Mouse (Mus musculus): ENCODE measurements at regions not wholly inside any gene's neighbourhood (a gene's known extent, or its start where the extent isn't known, plus 50 kb on each side); places are given as distances from the start of the nearest gene placed in this dataset.

DNA sequence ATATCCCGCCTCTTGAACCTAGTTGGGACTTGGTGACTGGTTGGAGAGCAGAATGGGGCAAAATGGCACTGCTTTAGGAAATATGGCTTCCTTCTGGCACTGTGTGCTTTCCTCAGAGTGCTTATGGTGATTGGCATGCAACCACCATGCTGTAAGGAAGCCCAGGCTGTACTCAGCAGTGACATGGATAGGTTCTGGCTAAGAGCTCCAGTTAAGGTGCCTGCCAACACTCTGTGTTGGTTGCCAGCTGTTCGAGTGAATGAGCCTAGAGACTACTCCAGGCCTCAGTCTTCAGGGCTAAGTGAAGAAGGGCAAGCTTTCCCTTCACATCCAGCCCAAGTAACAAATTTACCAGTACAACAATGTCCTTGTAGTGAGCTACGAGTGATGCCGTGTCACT, 301.9 kb downstream of the Otol1 start:
- WGBS = 72% methylated on average over 4 of the region's 4 CpGs
- DNase-seq (ENCODE audit: extremely low read depth, low read depth, low spot score) = no peak
- no peak for TF ChIP-seq CTCF (IDR thresholded peaks at IDR 0.05; ENCODE audit: low read depth, low read length)
- no peak for TF ChIP-seq POLR2A (IDR thresholded peaks at IDR 0.05; ENCODE audit: extremely low read depth, insufficient read depth, low read length)
- no peak overlapping the region for H3K4me3 ChIP-seq (ENCODE audit: insufficient read depth, low read depth, low read length)
- H3K36me3 ChIP-seq (ENCODE audit: control insufficient read depth, insufficient read depth, low read length) = no peaks in the 10 kb centered on the region
- H3K27me3 ChIP-seq (ENCODE audit: control insufficient read depth, insufficient read depth, low read length) = no peaks in the 10 kb centered on the region
- no peak overlapping the region for H3K27ac ChIP-seq (replicated peaks; ENCODE audit: insufficient read depth, low read depth, low read length)
- H3K79me2 ChIP-seq (ENCODE audit: control insufficient read depth, insufficient read depth, low read length) = no peaks in the 10 kb centered on the region
- H3K9ac ChIP-seq (ENCODE audit: low read depth, low read length) = no peak overlapping the region
- no peaks in the 10 kb centered on the region for H3K4me1 ChIP-seq (ENCODE audit: control insufficient read depth, insufficient read depth, low read length)

DNA sequence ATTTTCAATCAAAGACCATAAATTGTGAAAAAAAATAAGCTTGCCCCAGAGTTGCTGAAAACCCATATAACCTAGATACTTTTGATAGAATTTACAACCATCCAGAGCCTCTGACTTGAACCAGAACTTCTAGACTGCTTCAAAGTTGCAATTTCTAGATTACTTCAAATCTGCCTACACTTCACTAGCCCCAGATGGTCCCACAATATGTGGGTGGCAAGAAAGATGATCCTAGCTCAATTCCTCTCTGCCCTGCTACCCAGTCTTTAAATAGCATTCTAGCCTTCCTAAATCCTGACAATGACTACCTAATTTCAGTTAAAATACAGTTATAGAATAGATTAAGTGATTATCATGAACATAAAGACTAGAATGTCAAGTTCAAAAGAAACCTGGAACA, 303.6 kb downstream of the Otol1 start:
- no peaks in the 10 kb centered on the region for H3K27me3 ChIP-seq (ENCODE audit: control insufficient read depth, insufficient read depth, low read length)
- no peak for TF ChIP-seq CTCF (IDR thresholded peaks at IDR 0.05; ENCODE audit: low read depth, low read length)
- no peak for TF ChIP-seq POLR2A (IDR thresholded peaks at IDR 0.05; ENCODE audit: extremely low read depth, insufficient read depth, low read length)
- H3K79me2 ChIP-seq (ENCODE audit: control insufficient read depth, insufficient read depth, low read length) = no peaks in the 10 kb centered on the region
- no peaks in the 10 kb centered on the region for H3K36me3 ChIP-seq (ENCODE audit: control insufficient read depth, insufficient read depth, low read length)
- no peak overlapping the region for H3K9ac ChIP-seq (ENCODE audit: low read depth, low read length)
- H3K27ac ChIP-seq (replicated peaks; ENCODE audit: insufficient read depth, low read depth, low read length) = no peak overlapping the region
- H3K4me3 ChIP-seq (ENCODE audit: insufficient read depth, low read depth, low read length) = no peak overlapping the region
- DNase-seq (ENCODE audit: extremely low read depth, low read depth, low spot score) = no peak
- H3K4me1 ChIP-seq (ENCODE audit: control insufficient read depth, insufficient read depth, low read length) = no peaks in the 10 kb centered on the region

DNA sequence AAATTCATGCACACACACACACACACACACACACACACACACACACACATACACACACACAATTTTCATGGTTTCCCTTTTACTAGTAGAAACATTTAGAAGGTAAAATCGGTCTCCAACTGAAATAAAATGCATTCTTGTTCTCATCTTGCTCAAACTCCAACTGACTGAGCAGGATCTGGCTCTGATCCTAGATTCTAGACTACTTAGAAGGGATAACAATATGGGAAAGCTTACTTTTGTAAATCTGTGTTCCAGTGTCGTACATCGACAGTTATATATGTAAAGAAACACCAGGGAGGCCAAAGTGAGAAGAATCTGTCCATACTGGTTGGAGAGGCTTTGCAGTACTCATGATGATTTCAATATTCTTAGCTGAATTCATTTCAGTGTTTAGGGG, 304.6 kb downstream of the Otol1 start:
- Histone ChIP-seq H3K9ac (ENCODE audit: low read depth, low read length) (no peak overlapping the region), H3K27me3 (ENCODE audit: control insufficient read depth, insufficient read depth, low read length) (no peaks in the 10 kb centered on the region), H3K4me1 (ENCODE audit: control insufficient read depth, insufficient read depth, low read length) (no peaks in the 10 kb centered on the region), H3K79me2 (ENCODE audit: control insufficient read depth, insufficient read depth, low read length) (no peaks in the 10 kb centered on the region), H3K36me3 (ENCODE audit: control insufficient read depth, insufficient read depth, low read length) (no peaks in the 10 kb centered on the region), H3K27ac (replicated peaks; ENCODE audit: insufficient read depth, low read depth, low read length) (no peak overlapping the region), H3K4me3 (ENCODE audit: insufficient read depth, low read depth, low read length) (no peak overlapping the region)
- no peak for DNase-seq (ENCODE audit: extremely low read depth, low read depth, low spot score)
- TF ChIP-seq POLR2A (IDR thresholded peaks at IDR 0.05; ENCODE audit: extremely low read depth, insufficient read depth, low read length) (no peak), CTCF (IDR thresholded peaks at IDR 0.05; ENCODE audit: low read depth, low read length) (no peak)
- WGBS = 74% methylated on average over 3 of the region's 3 CpGs

DNA sequence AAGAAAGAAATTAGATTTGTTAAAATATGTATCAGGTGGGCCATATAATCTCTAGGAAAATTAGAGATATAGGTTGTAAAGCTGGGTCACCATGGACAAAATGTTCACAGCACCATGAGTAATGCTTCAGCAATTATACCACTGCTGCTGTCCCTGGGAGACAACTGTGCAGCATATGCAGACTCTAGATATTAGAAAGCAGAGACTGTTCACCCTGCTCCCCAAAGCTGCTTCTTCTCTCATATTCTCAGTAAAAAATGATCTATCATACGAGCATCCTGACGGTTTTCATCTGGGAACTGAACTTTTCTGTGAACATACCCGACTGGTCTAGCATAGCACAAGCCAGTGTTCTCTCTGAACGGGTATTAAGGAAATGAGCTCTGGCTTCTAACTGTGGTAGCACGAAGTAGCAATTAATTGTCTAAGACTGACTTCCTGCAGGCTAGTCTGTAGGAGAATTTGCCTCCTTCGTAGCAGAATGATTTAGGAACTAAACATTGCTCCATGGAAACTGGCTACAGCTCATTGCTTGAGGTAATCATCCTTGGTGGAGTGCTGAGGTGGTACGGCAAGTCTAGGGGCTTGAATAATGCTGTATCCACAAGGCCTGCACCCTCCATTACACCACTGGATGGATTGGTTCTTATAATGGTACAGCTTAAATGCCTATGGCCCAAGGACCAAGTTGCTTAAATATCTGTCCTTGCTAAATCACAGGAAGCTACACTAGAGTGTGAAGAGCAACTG, 305.9 kb downstream of the Otol1 start:
- no peaks in the 10 kb centered on the region for H3K4me1 ChIP-seq (ENCODE audit: control insufficient read depth, insufficient read depth, low read length)
- no peak for DNase-seq (ENCODE audit: extremely low read depth, low read depth, low spot score)

DNA sequence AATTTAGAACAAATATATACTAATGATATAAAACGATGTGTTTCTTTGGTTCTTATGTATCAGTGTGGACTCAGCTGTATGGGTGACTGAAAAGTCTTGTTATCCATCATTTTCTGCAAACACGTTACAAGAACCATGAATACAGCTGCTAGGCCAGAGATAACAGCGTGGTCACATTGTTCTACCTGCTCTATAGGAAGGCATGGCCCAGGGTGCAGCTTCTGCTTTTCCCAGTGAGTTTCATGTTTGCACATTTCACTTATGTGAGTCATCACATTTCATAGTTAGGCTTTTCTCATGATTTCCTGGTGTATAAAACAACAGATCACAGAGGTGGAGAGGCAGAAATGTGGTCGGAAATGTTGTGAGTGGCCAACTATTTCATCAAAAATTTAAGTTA, 306.8 kb downstream of the Otol1 start:
- Histone ChIP-seq H3K4me1 (ENCODE audit: control insufficient read depth, insufficient read depth, low read length) (no peaks in the 10 kb centered on the region), H3K4me3 (ENCODE audit: insufficient read depth, low read depth, low read length) (no peak overlapping the region), H3K36me3 (ENCODE audit: control insufficient read depth, insufficient read depth, low read length) (no peaks in the 10 kb centered on the region), H3K9ac (ENCODE audit: low read depth, low read length) (no peak overlapping the region), H3K27ac (replicated peaks; ENCODE audit: insufficient read depth, low read depth, low read length) (no peak overlapping the region), H3K79me2 (ENCODE audit: control insufficient read depth, insufficient read depth, low read length) (no peaks in the 10 kb centered on the region), H3K27me3 (ENCODE audit: control insufficient read depth, insufficient read depth, low read length) (no peaks in the 10 kb centered on the region)
- no peak for DNase-seq (ENCODE audit: extremely low read depth, low read depth, low spot score)
- TF ChIP-seq CTCF (IDR thresholded peaks at IDR 0.05; ENCODE audit: low read depth, low read length) (no peak), POLR2A (IDR thresholded peaks at IDR 0.05; ENCODE audit: extremely low read depth, insufficient read depth, low read length) (no peak)
- WGBS = 72% methylated on average over 4 of the region's 4 CpGs

More for the DNA sequence above, 305.9 kb downstream of the Otol1 start:
- H3K4me3 ChIP-seq (ENCODE audit: insufficient read depth, low read depth, low read length) = no peak overlapping the region
- H3K9ac ChIP-seq (ENCODE audit: low read depth, low read length) = no peak overlapping the region
- no peaks in the 10 kb centered on the region for H3K36me3 ChIP-seq (ENCODE audit: control insufficient read depth, insufficient read depth, low read length)
- H3K27ac ChIP-seq (replicated peaks; ENCODE audit: insufficient read depth, low read depth, low read length) = no peak overlapping the region
- H3K27me3 ChIP-seq (ENCODE audit: control insufficient read depth, insufficient read depth, low read length) = no peaks in the 10 kb centered on the region
- TF ChIP-seq CTCF (IDR thresholded peaks at IDR 0.05; ENCODE audit: low read depth, low read length) (no peak), POLR2A (IDR thresholded peaks at IDR 0.05; ENCODE audit: extremely low read depth, insufficient read depth, low read length) (no peak)
- WGBS = 74% methylated on average over 7 of the region's 7 CpGs
- no peaks in the 10 kb centered on the region for H3K79me2 ChIP-seq (ENCODE audit: control insufficient read depth, insufficient read depth, low read length)

DNA sequence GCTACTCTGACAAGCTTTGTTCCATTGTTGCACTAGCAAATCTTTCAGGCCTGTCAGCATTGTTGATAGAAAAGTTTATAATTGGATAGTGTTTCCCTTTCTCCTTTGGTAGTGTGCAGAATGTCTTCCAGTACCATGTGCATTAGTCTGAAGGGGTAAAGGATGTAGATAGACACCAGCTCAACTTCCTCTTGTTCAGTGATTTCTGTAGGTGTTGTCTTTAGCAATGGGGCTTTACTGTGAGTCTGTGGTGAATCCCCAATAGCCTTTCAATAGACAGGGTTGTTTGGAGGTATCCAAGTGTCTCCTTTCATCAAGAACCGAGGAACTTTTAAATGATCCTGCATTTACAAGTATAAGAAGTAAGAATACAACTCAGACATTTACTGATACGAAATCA, 311.0 kb downstream of the Otol1 start:
- H3K4me1 ChIP-seq (ENCODE audit: control insufficient read depth, insufficient read depth, low read length) = no peaks in the 10 kb centered on the region
- no peak for DNase-seq (ENCODE audit: extremely low read depth, low read depth, low spot score)
- 72% methylated on average over 2 of the region's 2 CpGs for WGBS
- no peak overlapping the region for H3K27ac ChIP-seq (replicated peaks; ENCODE audit: insufficient read depth, low read depth, low read length)
- H3K36me3 ChIP-seq (ENCODE audit: control insufficient read depth, insufficient read depth, low read length) = no peaks in the 10 kb centered on the region
- no peaks in the 10 kb centered on the region for H3K79me2 ChIP-seq (ENCODE audit: control insufficient read depth, insufficient read depth, low read length)
- H3K9ac ChIP-seq (ENCODE audit: low read depth, low read length) = no peak overlapping the region
- no peak overlapping the region for H3K4me3 ChIP-seq (ENCODE audit: insufficient read depth, low read depth, low read length)
- TF ChIP-seq POLR2A (IDR thresholded peaks at IDR 0.05; ENCODE audit: extremely low read depth, insufficient read depth, low read length) (no peak), CTCF (IDR thresholded peaks at IDR 0.05; ENCODE audit: low read depth, low read length) (no peak)
- H3K27me3 ChIP-seq (ENCODE audit: control insufficient read depth, insufficient read depth, low read length) = no peaks in the 10 kb centered on the region
